Mouse (Mus musculus) kidney, postnatal 0 days (tissue): Measurements from ENCODE around the gene Stil. TPM values are rescaled to one million over a fixed set of nuclear protein-coding genes. Genes with fewer than 3 reads are reported as not detected.
A peak's percentile ranks its signal among the peaks of the same experiment; 100 is the strongest.

Source experiments
- ATAC-seq: fragments of 200-750 bp; cut with Nextera tagmentation; replicated peaks from 2 replicates; pipeline ENCODE4 v1.8.0; 2017; ENCODE audit warnings: low read depth, moderate number of reproducible peaks, moderate TSS enrichment, moderate library complexity; ENCODE audit not compliant: low FRiP score
- DNase-seq: peaks from one replicate; pipeline ENCODE4 v3.0.0-alpha.2; 2016; ENCODE audit warnings: low spot score
- H3K27ac ChIP-seq: fragments of 300-500 bp; sonication (generic); 2 replicates; pipeline ENCODE4 v1.5.1; 2014; ENCODE audit warnings: mild to moderate bottlenecking
- H3K27me3 ChIP-seq: fragments of 300-500 bp; sonication (generic); 2 replicates; pipeline ENCODE4 v1.6.1; 2014; ENCODE audit warnings: low read length, mixed read lengths; ENCODE audit not compliant: insufficient read depth
- H3K36me3 ChIP-seq: fragments of 300-500 bp; sonication (generic); 2 replicates; pipeline ENCODE4 v1.6.1; 2014; ENCODE audit warnings: low read length, mixed read lengths; ENCODE audit not compliant: insufficient read depth
- H3K4me1 ChIP-seq: fragments of 300-500 bp; sonication (generic); replicated peaks from 2 replicates; pipeline ENCODE4 v1.6.1; 2014; ENCODE audit warnings: antibody characterized with exemption, low read length, mixed read lengths; ENCODE audit not compliant: insufficient read depth
- H3K4me2 ChIP-seq: fragments of 300-500 bp; sonication (generic); 2 replicates; pipeline ENCODE4 v1.6.1; 2014; ENCODE audit warnings: mild to moderate bottlenecking, low read length, moderate library complexity, mixed read lengths
- H3K4me3 ChIP-seq: fragments of 300-500 bp; sonication (generic); replicated peaks from 2 replicates; pipeline ENCODE4 v1.5.1; 2014; ENCODE audit warnings: low read depth, low read length
- H3K9ac ChIP-seq: fragments of 300-500 bp; sonication (generic); 2 replicates; pipeline ENCODE4 v1.6.1; 2014; ENCODE audit warnings: low read depth, low read length
- H3K9me3 ChIP-seq: fragments of 300-500 bp; sonication (generic); replicated peaks from 2 replicates; pipeline ENCODE4 v1.6.1; 2016; ENCODE audit warnings: low read length, inconsistent platforms, mixed read lengths
- CTCF ChIP-seq: IDR thresholded peaks from 2 replicates; pipeline ENCODE4 v1.5.1; 2016; ENCODE audit warnings: antibody characterized with exemption, low read depth, mild to moderate bottlenecking, moderate library complexity
- WGBS: fragments of 180-500 bp; shearing (Covaris S2); extraction: QIAGEN DNeasy Blood & Tissue Kit; methylation state at CpG from one replicate; pipeline ENCODE4 v1.1.7; 2014; 5-methylcytosine and 5-hydroxymethylcytosine counted together
- polyA plus RNA-seq: library from polyadenylated mRNA; unstranded; fragments of >200 nt; fragmentation: Nextera tagmentation; extraction: Ambion mirVana; gene quantifications from 2 replicates; pipeline ENCODE4 v1.2.1, GENCODE M21; 2015

The Stil gene
- polyA plus RNA-seq, 1 experiment from 2014 or later, result 4.8 TPM

- ATAC-seq (no peak), DNase-seq (no peak)
- no peaks in the 10 kb centered on the region for H3K27me3 ChIP-seq
- H3K4me3 ChIP-seq, result no peak overlapping the region
- no peaks in the 10 kb centered on the region for H3K9me3 ChIP-seq
- H3K4me1 ChIP-seq, result no peaks in the 10 kb centered on the region
- peak; percentile 19; the same call in 1 of the 2 replicates for TF ChIP-seq CTCF
- H3K4me2 ChIP-seq, result no peak overlapping the region
- H3K9ac ChIP-seq, result no peak overlapping the region
- H3K36me3 ChIP-seq, result no peaks in the 10 kb centered on the region
- H3K27ac ChIP-seq, result no peak overlapping the region
- WGBS, result 28% methylated on average over 1 of the region's 1 CpGs
Observed at GRCm38 (mm10) chr4:115071668-115072067, 71.7 kb downstream of the Stil start.

GRCm38 (mm10) chr4:115074789-115075188 is 74.8 kb downstream of the Stil start:
- Histone ChIP-seq H3K36me3 (no peaks in the 10 kb centered on the region), H3K4me1 (no peaks in the 10 kb centered on the region), H3K9me3 (no peaks in the 10 kb centered on the region), H3K9ac (no peak overlapping the region), H3K27ac (no peak overlapping the region), H3K4me3 (no peak overlapping the region), H3K4me2 (no peak overlapping the region), H3K27me3 (no peaks in the 10 kb centered on the region)
- 94% methylated on average over 1 of the region's 1 CpGs for WGBS
- TF ChIP-seq CTCF, result no peak
- ATAC-seq (no peak), DNase-seq (no peak)

- no peak overlapping the region for H3K4me3 ChIP-seq
- peak; percentile 64 for DNase-seq
- ATAC-seq, result no peak
- H3K4me2 ChIP-seq, result no peak overlapping the region
- WGBS, result 36% methylated on average over 3 of the region's 3 CpGs
- no peak overlapping the region for H3K9ac ChIP-seq
- H3K9me3 ChIP-seq, result no peaks in the 10 kb centered on the region
- H3K36me3 ChIP-seq, result no peaks in the 10 kb centered on the region
- no peaks in the 10 kb centered on the region for H3K27me3 ChIP-seq
- no peaks in the 10 kb centered on the region for H3K4me1 ChIP-seq
- no peak for TF ChIP-seq CTCF
- H3K27ac ChIP-seq, result peak overlapping the region; percentile 62; the same call in 1 of the 2 replicates
Observed at GRCm38 (mm10) chr4:115075204-115075915, 75.4 kb downstream of the Stil start.

- H3K4me3 ChIP-seq, result no peak overlapping the region
- peak; percentile 64 for ATAC-seq
- H3K27ac ChIP-seq, result 0 out of 2 replicates have a peak overlapping the region, but pooled peaks have one; percentile 25
- no peaks in the 10 kb centered on the region for H3K4me1 ChIP-seq
- H3K27me3 ChIP-seq, result no peaks in the 10 kb centered on the region
- WGBS, result 33% methylated on average over 10 of the region's 10 CpGs
- no peaks in the 10 kb centered on the region for H3K36me3 ChIP-seq
- no peak overlapping the region for H3K9ac ChIP-seq
- H3K9me3 ChIP-seq, result no peaks in the 10 kb centered on the region
- no peak overlapping the region for H3K4me2 ChIP-seq
- TF ChIP-seq CTCF, result no peak
- no peak for DNase-seq
Observed at GRCm38 (mm10) chr4:115078892-115079820, 79.2 kb downstream of the Stil start.

GRCm38 (mm10) chr4:115079821-115080349 is 79.9 kb downstream of the Stil start:
- Histone ChIP-seq H3K27me3 (no peaks in the 10 kb centered on the region), H3K36me3 (no peaks in the 10 kb centered on the region), H3K9ac (no peak overlapping the region), H3K27ac (no peak overlapping the region), H3K4me3 (no peak overlapping the region), H3K4me1 (no peaks in the 10 kb centered on the region), H3K9me3 (no peaks in the 10 kb centered on the region), H3K4me2 (no peak overlapping the region)
- DNase-seq, result no peak
- 22% methylated on average over 5 of the region's 5 CpGs for WGBS
- peak; percentile 15 for ATAC-seq
- no peak for TF ChIP-seq CTCF

GRCm38 (mm10) chr4:115083031-115083430 is 83.1 kb downstream of the Stil start:
- no peak for ATAC-seq
- Histone ChIP-seq H3K4me3 (no peak overlapping the region), H3K27ac (no peak overlapping the region), H3K36me3 (no peaks in the 10 kb centered on the region), H3K27me3 (no peaks in the 10 kb centered on the region), H3K9ac (no peak overlapping the region), H3K9me3 (no peaks in the 10 kb centered on the region), H3K4me2 (no peak overlapping the region), H3K4me1 (0 out of 2 replicates have a peak, but pooled peaks cover 6% of the 10 kb centered on the region)
- TF ChIP-seq CTCF, result no peak
- 80% methylated on average over 3 of the region's 3 CpGs for WGBS
- no peak for DNase-seq
